Mouse (Mus musculus): ENCODE results near the gene Tnnt2. TPM values are rescaled to one million over a fixed set of nuclear protein-coding genes. Genes with fewer than 3 reads are reported as not detected.

Tnnt2 gene
- 6.0 and 7.3 TPM in 2 replicates for polyA plus RNA-seq (2014; fragmentation: Nextera tagmentation; extraction: Ambion mirVana)

- H3K9me3 ChIP-seq (ENCODE audit: control insufficient read depth, low read length) = no peaks in the 10 kb centered on the region
- H3K4me3 ChIP-seq (ENCODE audit: low read depth, low read length) = no peak within 1 kb of the TSS
- no peak for DNase-seq (ENCODE audit: low spot score)
- no peaks in the 10 kb centered on the region for H3K4me1 ChIP-seq (ENCODE audit: control insufficient read depth, insufficient read depth, low read length)
- H3K36me3 ChIP-seq (ENCODE audit: control insufficient read depth, insufficient read depth, low read length) = no peaks in the 10 kb centered on the region
- 35% methylated on average over 9 of the region's 9 CpGs for WGBS
- no peak for ATAC-seq (ENCODE audit: insufficient number of reproducible peaks, low FRiP score, low TSS enrichment, low read depth)
- no peak within 1 kb of the TSS for H3K4me2 ChIP-seq (ENCODE audit: low read depth, severe bottlenecking)
- H3K27ac ChIP-seq (replicated peaks; ENCODE audit: low read depth, low read length) = no peak within 1 kb of the TSS
- no peaks in the 10 kb centered on the region for H3K27me3 ChIP-seq (ENCODE audit: control insufficient read depth, insufficient read depth, low read length)
- no peak within 1 kb of the TSS for H3K9ac ChIP-seq (ENCODE audit: low read length)
Observed at GRCm38 (mm10) chr1:135835716-135836483, at the start of gene Tnnt2. TSS of gene Tnnt2 (plus strand) at chr1:135836354.

GRCm38 (mm10) chr1:135787799-135788198, 48.4 kb upstream of the Tnnt2 start:
- no peak overlapping the region for H3K4me3 ChIP-seq (ENCODE audit: low read depth, low read length)
- no peaks in the 10 kb centered on the region for H3K36me3 ChIP-seq (ENCODE audit: control insufficient read depth, insufficient read depth, low read length)
- H3K27me3 ChIP-seq (ENCODE audit: control insufficient read depth, insufficient read depth, low read length) = no peaks in the 10 kb centered on the region
- WGBS = 62% methylated on average over 3 of the region's 3 CpGs
- no peak overlapping the region for H3K4me2 ChIP-seq (ENCODE audit: low read depth, severe bottlenecking)
- ATAC-seq (ENCODE audit: insufficient number of reproducible peaks, low FRiP score, low TSS enrichment, low read depth) (no peak), DNase-seq (ENCODE audit: low spot score) (peak; percentile 90)
- H3K27ac ChIP-seq (replicated peaks; ENCODE audit: low read depth, low read length) = no peak overlapping the region
- H3K4me1 ChIP-seq (ENCODE audit: control insufficient read depth, insufficient read depth, low read length) = no peaks in the 10 kb centered on the region
- H3K9ac ChIP-seq (ENCODE audit: low read length) = no peak overlapping the region
- H3K9me3 ChIP-seq (ENCODE audit: control insufficient read depth, low read length) = no peaks in the 10 kb centered on the region

GRCm38 (mm10) chr1:135788708-135789107, 47.4 kb upstream of the Tnnt2 start:
- H3K27me3 ChIP-seq (ENCODE audit: control insufficient read depth, insufficient read depth, low read length) = no peaks in the 10 kb centered on the region
- H3K36me3 ChIP-seq (ENCODE audit: control insufficient read depth, insufficient read depth, low read length) = no peaks in the 10 kb centered on the region
- H3K4me1 ChIP-seq (ENCODE audit: control insufficient read depth, insufficient read depth, low read length) = peaks cover 3% of the 10 kb centered on the region; the same call in 1 of the 2 replicates
- no peaks in the 10 kb centered on the region for H3K9me3 ChIP-seq (ENCODE audit: control insufficient read depth, low read length)
- H3K27ac ChIP-seq (replicated peaks; ENCODE audit: low read depth, low read length) = no peak overlapping the region
- no peak overlapping the region for H3K4me3 ChIP-seq (ENCODE audit: low read depth, low read length)
- 27% methylated on average over 10 of the region's 10 CpGs for WGBS
- DNase-seq (ENCODE audit: low spot score) (no peak), ATAC-seq (ENCODE audit: insufficient number of reproducible peaks, low FRiP score, low TSS enrichment, low read depth) (no peak)
- H3K4me2 ChIP-seq (ENCODE audit: low read depth, severe bottlenecking) = no peak overlapping the region
- H3K9ac ChIP-seq (ENCODE audit: low read length) = no peak overlapping the region

GRCm38 (mm10) chr1:135789815-135790214, 46.3 kb upstream of the Tnnt2 start:
- H3K4me1 ChIP-seq (ENCODE audit: control insufficient read depth, insufficient read depth, low read length) = peaks cover 9% of the 10 kb centered on the region; the same call in 1 of the 2 replicates
- H3K27ac ChIP-seq (replicated peaks; ENCODE audit: low read depth, low read length) = no peak overlapping the region
- no peak overlapping the region for H3K4me3 ChIP-seq (ENCODE audit: low read depth, low read length)
- no peak overlapping the region for H3K9ac ChIP-seq (ENCODE audit: low read length)
- WGBS = 13% methylated on average over 5 of the region's 5 CpGs
- no peaks in the 10 kb centered on the region for H3K27me3 ChIP-seq (ENCODE audit: control insufficient read depth, insufficient read depth, low read length)
- no peaks in the 10 kb centered on the region for H3K36me3 ChIP-seq (ENCODE audit: control insufficient read depth, insufficient read depth, low read length)
- H3K4me2 ChIP-seq (ENCODE audit: low read depth, severe bottlenecking) = no peak overlapping the region
- DNase-seq (ENCODE audit: low spot score) = peak; percentile 84
- no peak for ATAC-seq (ENCODE audit: insufficient number of reproducible peaks, low FRiP score, low TSS enrichment, low read depth)
- H3K9me3 ChIP-seq (ENCODE audit: control insufficient read depth, low read length) = no peaks in the 10 kb centered on the region

- Histone ChIP-seq H3K27ac (replicated peaks; ENCODE audit: low read depth, low read length) (no peak overlapping the region), H3K4me3 (ENCODE audit: low read depth, low read length) (no peak overlapping the region), H3K27me3 (ENCODE audit: control insufficient read depth, insufficient read depth, low read length) (no peaks in the 10 kb centered on the region), H3K9ac (ENCODE audit: low read length) (no peak overlapping the region), H3K9me3 (ENCODE audit: control insufficient read depth, low read length) (no peaks in the 10 kb centered on the region), H3K36me3 (ENCODE audit: control insufficient read depth, insufficient read depth, low read length) (no peaks in the 10 kb centered on the region), H3K4me1 (ENCODE audit: control insufficient read depth, insufficient read depth, low read length) (peaks cover 9% of the 10 kb centered on the region; the same call in 1 of the 2 replicates), H3K4me2 (ENCODE audit: low read depth, severe bottlenecking) (no peak overlapping the region)
- DNase-seq (ENCODE audit: low spot score) (no peak), ATAC-seq (ENCODE audit: insufficient number of reproducible peaks, low FRiP score, low TSS enrichment, low read depth) (no peak)
- WGBS = 75% methylated on average over 13 of the region's 13 CpGs
Observed at GRCm38 (mm10) chr1:135792143-135792939, 43.8 kb upstream of the Tnnt2 start.

GRCm38 (mm10) chr1:135793370-135794215, 42.6 kb upstream of the Tnnt2 start:
- ATAC-seq (ENCODE audit: insufficient number of reproducible peaks, low FRiP score, low TSS enrichment, low read depth) = peak; percentile 44; the same call in 1 of the 2 replicates
- no peaks in the 10 kb centered on the region for H3K9me3 ChIP-seq (ENCODE audit: control insufficient read depth, low read length)
- peak overlapping the region; percentile 42 for H3K4me2 ChIP-seq (ENCODE audit: low read depth, severe bottlenecking)
- H3K4me1 ChIP-seq (ENCODE audit: control insufficient read depth, insufficient read depth, low read length) = peaks cover 9% of the 10 kb centered on the region; the same call in 1 of the 2 replicates
- H3K4me3 ChIP-seq (ENCODE audit: low read depth, low read length) = peak overlapping the region; percentile 14; the same call in 1 of the 2 replicates
- no peaks in the 10 kb centered on the region for H3K36me3 ChIP-seq (ENCODE audit: control insufficient read depth, insufficient read depth, low read length)
- WGBS = 7% methylated on average over 27 of the region's 27 CpGs
- DNase-seq (ENCODE audit: low spot score) = peak; percentile 51
- H3K27me3 ChIP-seq (ENCODE audit: control insufficient read depth, insufficient read depth, low read length) = no peaks in the 10 kb centered on the region
- no peak overlapping the region for H3K27ac ChIP-seq (replicated peaks; ENCODE audit: low read depth, low read length)
- H3K9ac ChIP-seq (ENCODE audit: low read length) = peak overlapping the region; percentile 14; the same call in 1 of the 2 replicates

- WGBS = 34% methylated on average over 20 of the region's 20 CpGs
- Histone ChIP-seq H3K27ac (replicated peaks; ENCODE audit: low read depth, low read length) (no peak overlapping the region), H3K4me2 (ENCODE audit: low read depth, severe bottlenecking) (peak overlapping the region; percentile 42), H3K9me3 (ENCODE audit: control insufficient read depth, low read length) (no peaks in the 10 kb centered on the region), H3K4me1 (ENCODE audit: control insufficient read depth, insufficient read depth, low read length) (peaks cover 13% of the 10 kb centered on the region; the same call in 1 of the 2 replicates), H3K27me3 (ENCODE audit: control insufficient read depth, insufficient read depth, low read length) (no peaks in the 10 kb centered on the region), H3K36me3 (ENCODE audit: control insufficient read depth, insufficient read depth, low read length) (no peaks in the 10 kb centered on the region), H3K4me3 (ENCODE audit: low read depth, low read length) (no peak overlapping the region; the same call in 1 of the 2 replicates), H3K9ac (ENCODE audit: low read length) (no peak overlapping the region)
- DNase-seq (ENCODE audit: low spot score) = no peak
- no peak; the same call in 1 of the 2 replicates for ATAC-seq (ENCODE audit: insufficient number of reproducible peaks, low FRiP score, low TSS enrichment, low read depth)
Observed at GRCm38 (mm10) chr1:135794216-135795134, 41.7 kb upstream of the Tnnt2 start.

Measured in limb, embryonic 11.5 days (tissue).